Mouse (Mus musculus): ENCODE results near the gene Pi4k2a. TPM values are rescaled to one million over a fixed set of nuclear protein-coding genes. Genes with fewer than 3 reads are reported as not detected.

Gene Pi4k2a
- polyA plus RNA-seq, 1 experiment from 2014 or later: 47.2 TPM

DNA sequence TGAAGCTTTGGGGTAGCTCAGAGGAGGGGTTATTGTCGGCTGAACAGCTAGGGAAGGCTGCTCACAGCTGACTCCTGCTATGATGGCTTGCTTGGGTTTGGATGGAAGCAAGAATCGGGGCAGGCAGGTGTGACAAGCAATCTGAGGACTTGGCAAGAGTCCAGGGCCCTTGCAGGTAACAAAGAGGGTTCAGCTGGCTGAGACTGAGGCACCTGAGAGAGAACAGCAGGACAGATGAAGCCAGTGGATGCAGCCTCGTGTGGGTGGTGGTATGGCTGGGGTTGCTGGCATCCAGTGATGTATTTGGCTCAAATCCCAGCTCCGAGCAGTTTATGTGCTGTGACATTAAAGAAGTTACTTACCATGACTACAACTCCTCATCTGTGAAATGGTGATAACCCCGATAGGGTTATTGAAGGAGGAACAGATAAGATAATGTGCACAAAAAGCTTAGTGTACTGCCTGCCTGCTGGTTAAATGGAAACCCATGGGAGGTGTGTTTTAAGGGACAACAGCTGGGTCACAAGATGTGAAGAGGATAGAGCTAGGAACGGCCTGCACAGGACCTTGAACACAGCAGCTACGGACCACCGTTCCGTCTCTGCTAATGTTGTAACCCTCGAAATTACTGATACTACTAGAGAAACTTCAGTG lies 79.2 kb downstream of the Pi4k2a start:
- H3K27me3 ChIP-seq (replicated peaks; ENCODE audit: control insufficient read depth, insufficient read depth, low read length): 0 out of 2 replicates have a peak, but pooled peaks cover 2% of the 10 kb centered on the region
- no peak for TF ChIP-seq CTCF (IDR thresholded peaks at IDR 0.05; ENCODE audit: low read depth)
- 29% methylated on average over 10 of the region's 10 CpGs for WGBS
- 0 out of 2 replicates have a peak, but pooled peaks cover 2% of the 10 kb centered on the region for H3K36me3 ChIP-seq (ENCODE audit: control insufficient read depth, insufficient read depth)
- peak overlapping the region; percentile 80; the same call in 1 of the 2 replicates for H3K4me3 ChIP-seq (ENCODE audit: low read depth, low read length)
- peaks cover 16% of the 10 kb centered on the region; the same call in 1 of the 2 replicates for H3K4me1 ChIP-seq (replicated peaks; ENCODE audit: control insufficient read depth, insufficient read depth, low read length)
- H3K9ac ChIP-seq (ENCODE audit: low read depth, low read length): no peak overlapping the region
- H3K4me2 ChIP-seq (replicated peaks; ENCODE audit: low read depth): peak overlapping the region; percentile 85
- H3K9me3 ChIP-seq (ENCODE audit: control insufficient read depth): no peaks in the 10 kb centered on the region
- no peak overlapping the region; the same call in 1 of the 2 replicates for H3K27ac ChIP-seq (ENCODE audit: low read depth, low read length)
- ATAC-seq: no peak

- Histone ChIP-seq H3K4me1 (replicated peaks; ENCODE audit: control insufficient read depth, insufficient read depth, low read length) (peaks cover 16% of the 10 kb centered on the region; the same call in 1 of the 2 replicates), H3K27me3 (replicated peaks; ENCODE audit: control insufficient read depth, insufficient read depth, low read length) (0 out of 2 replicates have a peak, but pooled peaks cover 2% of the 10 kb centered on the region), H3K27ac (ENCODE audit: low read depth, low read length) (peak overlapping the region; percentile 42), H3K4me2 (replicated peaks; ENCODE audit: low read depth) (peak overlapping the region; percentile 85), H3K9ac (ENCODE audit: low read depth, low read length) (peak overlapping the region; percentile 79), H3K36me3 (ENCODE audit: control insufficient read depth, insufficient read depth) (0 out of 2 replicates have a peak, but pooled peaks cover 5% of the 10 kb centered on the region), H3K9me3 (ENCODE audit: control insufficient read depth) (no peaks in the 10 kb centered on the region), H3K4me3 (ENCODE audit: low read depth, low read length) (peak overlapping the region; percentile 80)
- under 1% methylated on average over 51 of the region's 56 CpGs for WGBS
- ATAC-seq: peak; percentile 90
- TF ChIP-seq CTCF (IDR thresholded peaks at IDR 0.05; ENCODE audit: low read depth): peak; percentile 34; the same call in 1 of the 2 replicates
Measured at GRCm38 (mm10) chr19:42170025-42170969, 80.0 kb downstream of the Pi4k2a start.

Other genes with a start within 250 kb of the Pi4k2a start
- gene Frat2, start 242.3 kb upstream of the Pi4k2a start, polyA plus RNA-seq (2015; fragmentation: Nextera tagmentation; extraction: Ambion mirVana): 3.8 and 4.5 TPM in 2 replicates
- gene Rrp12, start 194.3 kb upstream of the Pi4k2a start, polyA plus RNA-seq (2015; fragmentation: Nextera tagmentation; extraction: Ambion mirVana): 4.7 and 5.0 TPM in 2 replicates
- gene Pgam1, start 178.5 kb upstream of the Pi4k2a start, polyA plus RNA-seq (2015; fragmentation: Nextera tagmentation; extraction: Ambion mirVana): 213 and 223 TPM in 2 replicates
- 32.3 and 33.3 TPM in 2 replicates for gene Exosc1, start 157.0 kb upstream of the Pi4k2a start, polyA plus RNA-seq (2015; fragmentation: Nextera tagmentation; extraction: Ambion mirVana)
- 37.7 and 38.4 TPM in 2 replicates for gene Zdhhc16, start 157.0 kb upstream of the Pi4k2a start, polyA plus RNA-seq (2015; fragmentation: Nextera tagmentation; extraction: Ambion mirVana)
- 9.6 and 14.1 TPM in 2 replicates for gene Mms19, start 109.3 kb upstream of the Pi4k2a start, polyA plus RNA-seq (2015; fragmentation: Nextera tagmentation; extraction: Ambion mirVana)
- gene Ubtd1, start 108.7 kb upstream of the Pi4k2a start, polyA plus RNA-seq (2015; fragmentation: Nextera tagmentation; extraction: Ambion mirVana): 12.0 and 12.5 TPM in 2 replicates
- gene Ankrd2, start 54.5 kb upstream of the Pi4k2a start, polyA plus RNA-seq (2015; fragmentation: Nextera tagmentation; extraction: Ambion mirVana): 0.42 TPM in 1 of 2 replicates, not detected in the other
- gene Hoga1, start 44.9 kb upstream of the Pi4k2a start, polyA plus RNA-seq (2015; fragmentation: Nextera tagmentation; extraction: Ambion mirVana): 16.2 and 17.6 TPM in 2 replicates
- 0.08 TPM in 1 of 2 replicates, not detected in the other for gene 4933411K16Rik, start 38.2 kb upstream of the Pi4k2a start, polyA plus RNA-seq (2015; fragmentation: Nextera tagmentation; extraction: Ambion mirVana)
- gene Morn4, start 4.1 kb upstream of the Pi4k2a start, polyA plus RNA-seq (2015; fragmentation: Nextera tagmentation; extraction: Ambion mirVana): 14.5 and 15.9 TPM in 2 replicates
- 39.8 and 40.5 TPM in 2 replicates for gene Avpi1, start 38.6 kb downstream of the Pi4k2a start, polyA plus RNA-seq (2015; fragmentation: Nextera tagmentation; extraction: Ambion mirVana)
- 9.0 and 9.6 TPM in 2 replicates for gene Marveld1, start 56.9 kb downstream of the Pi4k2a start, polyA plus RNA-seq (2015; fragmentation: Nextera tagmentation; extraction: Ambion mirVana)
- 13.3 and 14.7 TPM in 2 replicates for gene Zfyve27, start 73.5 kb downstream of the Pi4k2a start, polyA plus RNA-seq (2015; fragmentation: Nextera tagmentation; extraction: Ambion mirVana)
- 0.27 and 0.58 TPM in 2 replicates for gene Sfrp5, start 111.8 kb downstream of the Pi4k2a start, polyA plus RNA-seq (2015; fragmentation: Nextera tagmentation; extraction: Ambion mirVana)
- 0.73 and 0.86 TPM in 2 replicates for gene Golga7b, start 157.1 kb downstream of the Pi4k2a start, polyA plus RNA-seq (2015; fragmentation: Nextera tagmentation; extraction: Ambion mirVana)

All from intestine, postnatal 0 days (tissue).